Mouse (Mus musculus): ENCODE measurements at regions not wholly inside any gene's neighbourhood (a gene's known extent, or its start where the extent isn't known, plus 50 kb on each side); places are given as distances from the start of the nearest gene placed in this dataset.

DNA sequence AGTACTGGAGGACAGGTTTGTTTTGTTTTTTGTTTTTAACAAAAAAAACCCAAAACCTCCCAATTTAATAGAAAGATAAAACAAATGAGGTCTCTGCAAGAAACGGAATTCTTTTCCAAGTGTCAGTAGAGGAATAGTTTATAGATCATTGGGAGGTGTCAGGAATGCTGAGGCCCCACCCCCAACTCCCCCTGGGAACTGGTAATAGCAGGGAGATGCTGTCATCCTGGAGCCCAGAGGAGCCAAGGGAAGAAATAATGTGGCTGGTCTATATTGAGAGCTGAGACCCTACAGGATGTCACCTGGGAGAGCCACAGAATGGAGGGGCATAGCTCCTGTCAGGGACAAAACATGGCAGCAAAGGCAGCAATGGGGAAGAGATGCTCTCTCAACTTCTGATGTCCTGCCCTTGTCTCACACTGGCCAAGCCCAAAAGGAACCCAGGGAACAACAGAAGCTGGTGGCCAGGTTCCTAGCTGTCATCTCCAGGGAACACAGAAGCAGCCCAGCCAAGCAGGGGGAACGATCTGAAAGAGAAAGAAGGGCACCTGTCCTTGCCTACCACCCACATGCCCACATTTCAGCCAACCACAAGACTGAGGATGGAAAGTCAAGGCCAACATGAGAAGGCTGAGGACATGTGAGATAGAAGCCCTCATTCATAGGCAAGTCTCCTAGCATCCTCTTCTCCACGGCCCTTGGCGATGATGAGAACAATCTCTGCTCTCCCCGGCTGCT is 195.7 kb downstream of the Zfp36l1 start:
- TF ChIP-seq POLR2A (IDR thresholded peaks at IDR 0.05; ENCODE audit: insufficient read depth, low read depth, low read length) (no peak), CTCF (IDR thresholded peaks at IDR 0.05) (no peak), EP300 (IDR thresholded peaks at IDR 0.05; ENCODE audit: insufficient read depth, low read depth, low read length) (no peak)

Measured in heart, adult 2 months (tissue).